Mouse (Mus musculus): ENCODE measurements at regions not wholly inside any gene's neighbourhood (a gene's known extent, or its start where the extent isn't known, plus 50 kb on each side); places are given as distances from the start of the nearest gene placed in this dataset.
"Not testable (repeated sequence)": the region's sequence is repeated elsewhere in the genome, so short reads cannot be mapped to it uniquely, and the experiment has no call there.

DNA sequence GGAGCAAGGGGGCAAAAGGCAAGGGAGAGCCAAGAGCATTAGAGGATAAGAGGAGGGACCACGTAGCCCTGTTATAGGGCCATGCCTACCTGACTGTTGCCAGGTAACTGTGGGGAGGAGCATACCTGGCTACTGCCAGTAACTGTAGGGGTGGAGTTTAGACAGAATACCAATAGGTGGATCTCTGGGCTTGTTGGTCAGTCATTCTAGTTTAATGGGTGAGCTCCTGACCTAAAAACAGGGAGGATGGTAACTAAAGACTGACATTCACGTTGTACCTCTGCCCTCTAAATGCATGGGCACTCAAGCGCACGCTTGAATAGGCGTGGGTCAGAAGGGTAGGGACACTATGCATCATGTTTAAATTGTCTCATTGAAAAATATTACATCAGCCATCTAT lies 165.8 kb upstream of the Plekha5 start:
- no peak for ATAC-seq (replicated peaks; ENCODE audit: low FRiP score, low TSS enrichment, poor library complexity, severe bottlenecking)

DNA sequence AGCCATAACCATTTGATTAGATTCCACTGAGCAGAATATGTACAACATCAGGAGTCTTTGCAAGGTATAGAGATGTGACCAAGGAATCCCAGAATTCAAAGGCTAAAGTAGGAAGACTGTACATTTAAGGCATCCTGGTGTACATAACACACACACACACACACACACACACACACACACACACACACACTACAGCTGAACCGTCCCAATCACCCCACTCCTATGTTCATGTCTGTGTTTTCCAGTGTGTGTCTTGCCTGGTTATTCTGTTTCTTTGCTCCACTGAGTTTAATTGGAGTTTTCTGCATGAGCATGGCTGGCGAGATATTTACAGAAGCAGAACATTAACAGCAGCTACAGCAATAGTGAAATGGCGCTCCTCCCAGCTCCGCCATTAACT lies 172.3 kb upstream of the Plekha5 start:
- no peak for ATAC-seq (replicated peaks; ENCODE audit: low FRiP score, low TSS enrichment, poor library complexity, severe bottlenecking)

DNA sequence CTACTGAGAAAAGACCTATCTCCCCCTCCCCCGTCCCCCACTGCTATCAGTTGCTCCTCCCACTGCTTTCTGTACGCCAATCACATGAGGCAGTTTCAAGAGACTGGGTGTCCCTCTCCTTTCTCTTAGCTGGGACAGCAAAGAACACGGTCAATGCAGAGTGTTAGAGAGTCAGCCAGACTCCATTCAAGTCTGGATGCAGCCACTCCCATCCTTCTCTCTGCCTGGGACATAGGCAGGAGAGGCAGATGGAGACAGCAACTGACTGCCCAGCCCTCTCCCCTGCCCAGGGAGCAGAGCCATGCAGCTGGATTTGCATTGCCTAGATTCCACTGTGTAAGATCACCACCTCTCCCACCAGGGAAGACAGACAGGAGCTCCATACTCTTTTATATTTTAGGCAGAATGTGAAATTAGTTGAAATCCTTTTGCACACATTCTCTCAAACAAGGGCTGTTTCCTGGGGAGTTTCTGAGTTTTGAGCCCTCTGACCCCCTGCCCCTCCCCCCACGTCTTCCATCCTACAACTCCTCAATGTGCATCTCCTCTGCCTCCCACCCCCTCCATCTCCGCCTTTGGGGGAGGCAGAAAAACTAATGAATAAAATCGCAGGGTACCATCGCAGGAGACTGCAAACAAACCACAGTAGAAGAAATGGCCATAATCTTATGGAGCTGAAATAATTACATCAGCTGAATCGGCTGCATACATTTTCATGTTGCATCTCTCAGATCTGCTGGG lies 180.3 kb upstream of the Plekha5 start:
- ATAC-seq (replicated peaks; ENCODE audit: low FRiP score, low TSS enrichment, poor library complexity, severe bottlenecking): no peak

DNA sequence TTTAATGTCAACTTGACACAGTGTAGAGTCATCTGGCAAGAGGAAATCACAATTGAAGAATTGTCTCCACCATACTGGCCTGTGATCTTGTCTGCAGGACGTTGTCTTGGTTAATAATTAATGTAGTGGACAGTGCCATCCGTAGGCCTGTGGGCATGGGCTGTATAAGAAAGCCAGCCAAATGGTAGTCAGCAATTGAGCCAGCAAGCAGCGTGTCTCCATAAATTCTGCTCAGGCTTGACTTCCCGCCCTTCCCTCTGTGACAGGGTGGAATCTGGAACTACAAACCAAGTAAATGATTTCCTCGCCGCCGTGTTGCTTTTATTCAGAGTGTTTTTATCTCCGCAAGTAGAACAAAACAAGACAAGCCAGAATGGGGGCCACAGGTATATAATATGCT lies 184.5 kb upstream of the Plekha5 start:
- ATAC-seq (replicated peaks; ENCODE audit: low FRiP score, low TSS enrichment, poor library complexity, severe bottlenecking): no peak

DNA sequence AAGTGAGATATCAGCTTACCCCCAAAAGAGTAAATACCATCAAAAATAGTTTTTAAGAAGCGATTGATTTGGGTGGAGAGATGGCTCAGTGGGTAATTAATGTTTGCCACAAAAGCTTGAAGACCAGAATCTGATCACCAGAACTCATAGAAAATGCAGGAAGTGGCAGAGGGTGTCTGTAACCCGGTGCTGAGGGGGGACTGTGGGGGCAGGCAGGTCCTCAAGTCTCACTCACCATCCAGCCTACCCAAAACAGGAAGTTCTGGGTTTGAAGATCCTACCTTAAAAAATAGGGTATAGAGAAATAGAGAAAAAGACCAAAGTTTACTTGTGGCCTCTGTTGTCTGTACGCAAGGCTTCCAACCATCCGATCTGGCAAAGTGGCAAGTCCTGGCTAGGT lies 190.3 kb upstream of the Plcz1 start:
- ATAC-seq (replicated peaks; ENCODE audit: low FRiP score, low TSS enrichment, poor library complexity, severe bottlenecking): no peak

DNA sequence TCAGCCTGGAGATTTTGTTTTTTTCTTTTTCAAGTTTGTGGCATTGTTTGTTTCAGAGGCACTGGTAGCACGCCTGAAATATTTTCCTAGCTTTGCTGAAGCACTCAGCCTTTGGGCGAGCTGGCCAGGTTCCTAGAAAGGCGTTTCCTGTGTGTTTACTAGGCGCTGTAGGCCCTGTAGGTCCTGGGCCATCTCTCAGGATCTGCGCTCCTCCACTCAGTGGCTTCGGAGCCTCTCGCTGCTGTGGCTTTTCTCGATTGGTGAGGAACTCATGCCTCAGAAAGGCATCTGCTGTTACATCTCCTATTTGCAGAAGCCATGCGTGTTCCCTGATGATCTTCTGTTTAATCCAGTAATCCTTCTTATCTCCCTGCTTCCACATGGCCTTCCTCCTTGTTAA lies 188.0 kb upstream of the Plcz1 start:
- no peak for ATAC-seq (replicated peaks; ENCODE audit: low FRiP score, low TSS enrichment, poor library complexity, severe bottlenecking)

DNA sequence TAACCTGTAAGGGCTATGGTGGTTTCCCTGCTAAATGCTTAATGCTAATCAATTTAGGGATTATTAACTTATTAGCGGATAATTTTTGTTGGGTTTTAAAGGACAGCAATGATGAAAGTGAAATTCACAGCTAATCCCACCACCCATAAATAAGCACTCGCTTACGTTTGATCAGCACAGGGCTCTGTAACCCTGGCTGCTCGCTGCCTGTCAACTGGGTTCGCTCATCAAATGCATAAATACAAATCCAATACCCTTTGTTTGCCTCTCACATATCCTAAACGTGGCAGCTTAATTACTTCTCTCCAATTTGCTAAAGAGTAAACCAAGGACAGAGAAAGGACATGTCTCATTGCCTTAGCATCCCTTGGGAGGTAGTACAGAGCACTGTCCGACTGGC lies 187.5 kb upstream of the Plcz1 start:
- no peak for ATAC-seq (replicated peaks; ENCODE audit: low FRiP score, low TSS enrichment, poor library complexity, severe bottlenecking)

DNA sequence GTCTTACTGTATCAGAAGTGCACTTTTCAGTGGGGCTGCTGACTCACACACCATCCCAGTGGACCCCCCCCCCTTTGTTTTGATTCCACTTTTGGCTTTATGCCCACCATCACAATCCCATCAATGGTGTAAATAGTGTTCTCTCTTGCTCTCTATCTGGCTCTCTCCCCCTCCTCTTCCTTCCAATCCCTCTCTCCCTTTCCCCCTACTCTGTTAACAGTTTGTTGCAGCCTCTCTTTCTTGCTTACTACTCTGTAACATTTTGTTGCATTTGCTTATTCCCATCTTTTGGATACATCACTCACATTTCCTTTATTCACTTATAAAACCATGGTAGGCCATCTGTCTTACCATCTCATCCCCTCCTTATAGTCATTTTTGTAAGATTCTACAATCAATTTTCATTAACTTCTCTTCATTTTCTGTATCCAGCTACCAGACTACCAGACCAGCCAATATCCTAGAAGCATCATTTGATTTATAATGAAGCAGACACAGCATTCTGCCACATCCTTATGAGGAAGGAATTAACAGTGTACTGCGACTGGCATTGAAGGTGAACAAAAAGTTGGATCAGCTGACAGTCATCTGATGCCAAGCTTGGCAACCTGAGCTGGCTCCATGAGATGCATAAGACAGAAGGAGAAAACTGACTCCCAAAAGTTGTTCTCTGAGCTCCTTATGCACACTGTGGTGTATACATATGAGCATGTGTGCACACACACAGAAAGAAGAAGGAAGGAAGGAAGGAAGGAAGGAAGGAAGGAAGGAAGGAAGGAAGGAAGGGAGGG lies 181.5 kb upstream of the Plcz1 start:
- no peak for ATAC-seq (replicated peaks; ENCODE audit: low FRiP score, low TSS enrichment, poor library complexity, severe bottlenecking)

DNA sequence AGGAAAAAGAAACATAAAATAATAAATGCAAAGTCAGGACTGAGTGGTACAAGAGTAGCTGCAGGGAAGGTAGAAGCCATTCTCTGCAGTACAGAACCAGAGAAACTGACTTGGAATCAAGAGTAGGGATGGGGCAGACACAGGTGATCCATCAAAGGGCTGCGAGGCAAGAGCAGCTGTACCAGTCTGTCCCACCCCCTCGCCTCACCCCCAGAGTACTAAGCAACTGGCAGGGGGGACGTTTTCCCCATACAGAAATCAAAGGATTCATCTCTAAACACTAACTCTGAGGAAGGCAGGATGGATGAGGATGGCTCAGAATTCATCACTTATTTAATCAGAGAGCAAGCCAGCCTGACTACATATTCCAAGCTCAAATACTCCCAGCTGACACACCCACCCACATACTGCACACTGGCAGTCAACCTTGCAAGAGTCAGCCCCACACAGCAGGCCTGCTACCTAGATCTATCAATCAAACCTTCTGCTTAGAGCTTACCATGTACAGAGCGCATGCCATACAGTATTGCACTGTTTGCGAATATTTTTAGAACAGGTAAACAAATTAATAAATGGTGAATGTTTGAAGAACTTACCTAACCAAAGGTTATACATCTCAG lies 180.5 kb upstream of the Plcz1 start:
- ATAC-seq (replicated peaks; ENCODE audit: low FRiP score, low TSS enrichment, poor library complexity, severe bottlenecking): no peak

DNA sequence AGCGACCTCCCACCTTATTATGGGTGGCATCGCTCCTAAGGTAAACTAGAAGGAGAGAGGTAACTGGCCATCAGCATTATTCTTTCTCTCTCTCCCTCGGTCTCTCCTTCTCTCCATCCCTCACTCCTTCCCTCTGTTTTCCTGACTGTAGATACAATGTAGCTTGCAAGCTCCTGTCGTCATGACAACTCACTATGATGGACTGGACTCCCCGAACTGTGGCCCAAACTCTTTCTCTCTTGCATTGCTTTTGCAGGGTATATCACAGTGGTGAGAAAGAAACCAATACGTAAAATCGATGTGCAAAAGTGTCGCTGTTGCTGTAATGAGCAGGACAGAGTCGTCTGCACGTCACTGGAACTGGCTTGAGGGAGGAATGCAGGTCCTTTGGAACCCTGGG lies 177.5 kb upstream of the Plcz1 start:
- ATAC-seq (replicated peaks; ENCODE audit: low FRiP score, low TSS enrichment, poor library complexity, severe bottlenecking): no peak

DNA sequence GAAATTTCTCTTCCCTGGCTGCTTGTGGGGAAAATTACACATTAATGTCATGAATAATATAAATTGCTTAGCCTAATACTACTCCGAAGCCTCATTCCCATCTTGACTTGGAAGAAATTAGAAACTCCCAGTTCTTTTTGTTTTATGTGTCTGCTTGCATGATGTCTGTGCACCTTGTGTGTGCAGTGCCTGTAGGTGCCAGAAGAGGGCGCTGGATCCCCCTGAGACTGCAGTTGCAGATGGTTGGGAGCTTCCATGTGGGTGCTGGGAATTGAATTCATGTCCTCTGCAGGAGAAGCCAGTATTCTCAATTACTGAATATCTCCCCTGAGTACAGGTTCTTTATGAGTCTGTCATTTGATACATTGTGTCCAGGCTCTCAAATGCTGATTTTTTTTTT lies 171.1 kb upstream of the Plcz1 start:
- no peak for ATAC-seq (replicated peaks; ENCODE audit: low FRiP score, low TSS enrichment, poor library complexity, severe bottlenecking)

DNA sequence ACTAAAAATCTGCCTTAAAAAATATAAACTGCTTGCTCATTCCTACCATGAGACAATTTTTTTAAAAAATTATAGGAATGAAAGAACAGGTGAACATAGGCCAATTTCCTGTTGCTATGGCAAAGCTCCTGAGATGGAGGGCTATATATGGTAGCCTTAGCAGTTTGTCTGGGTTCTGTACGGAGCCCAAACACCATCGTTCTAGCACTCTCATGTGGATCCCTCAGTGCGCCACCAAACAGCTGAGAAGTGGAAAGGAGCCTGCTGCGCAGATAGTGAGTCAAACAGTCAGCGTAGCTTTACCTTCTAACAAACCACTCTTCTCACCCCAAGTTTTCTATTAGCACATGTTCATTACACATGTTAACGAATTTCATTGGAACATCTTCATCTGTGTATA lies 168.9 kb upstream of the Plcz1 start:
- ATAC-seq (replicated peaks; ENCODE audit: low FRiP score, low TSS enrichment, poor library complexity, severe bottlenecking): no peak

DNA sequence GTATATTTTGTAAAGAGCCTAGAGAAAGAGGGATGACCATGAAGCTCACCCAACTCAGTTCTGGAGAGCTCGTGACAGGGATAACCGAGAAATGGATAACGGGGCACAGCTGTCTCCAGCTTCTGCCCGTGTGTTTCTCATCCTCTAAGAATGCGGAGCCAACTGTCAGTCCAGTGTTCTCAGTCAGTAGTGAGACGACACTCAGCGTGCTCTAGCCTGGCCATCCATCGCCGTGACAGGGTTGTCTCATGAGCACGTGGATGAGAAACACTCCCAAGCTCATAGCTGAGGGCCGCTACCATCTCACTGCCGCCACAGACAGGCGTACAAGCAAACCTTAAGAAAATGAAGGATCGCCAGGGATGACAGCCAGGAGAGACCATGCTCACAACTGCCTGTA lies 167.8 kb upstream of the Plcz1 start:
- ATAC-seq (replicated peaks; ENCODE audit: low FRiP score, low TSS enrichment, poor library complexity, severe bottlenecking): no peak

DNA sequence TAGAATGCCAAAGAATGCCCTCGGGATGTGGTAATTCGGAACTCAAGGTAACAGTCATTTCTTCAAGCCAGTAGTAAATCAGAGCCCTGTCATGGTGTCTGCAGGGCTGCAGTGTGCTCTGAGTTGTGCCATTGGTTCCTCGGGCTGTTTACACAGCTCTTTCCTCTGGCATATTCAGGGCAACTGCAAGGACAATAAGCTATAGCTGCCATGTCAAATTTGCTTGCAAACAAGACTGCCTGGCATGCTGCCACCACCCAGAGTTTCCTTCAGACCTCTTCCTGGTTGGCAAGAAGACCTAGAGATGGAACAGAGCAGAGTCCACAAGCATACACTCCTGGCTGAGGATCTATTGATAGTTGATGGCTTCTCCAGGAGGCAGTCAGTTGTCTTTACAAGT lies 167.1 kb upstream of the Plcz1 start:
- no peak for ATAC-seq (replicated peaks; ENCODE audit: low FRiP score, low TSS enrichment, poor library complexity, severe bottlenecking)

DNA sequence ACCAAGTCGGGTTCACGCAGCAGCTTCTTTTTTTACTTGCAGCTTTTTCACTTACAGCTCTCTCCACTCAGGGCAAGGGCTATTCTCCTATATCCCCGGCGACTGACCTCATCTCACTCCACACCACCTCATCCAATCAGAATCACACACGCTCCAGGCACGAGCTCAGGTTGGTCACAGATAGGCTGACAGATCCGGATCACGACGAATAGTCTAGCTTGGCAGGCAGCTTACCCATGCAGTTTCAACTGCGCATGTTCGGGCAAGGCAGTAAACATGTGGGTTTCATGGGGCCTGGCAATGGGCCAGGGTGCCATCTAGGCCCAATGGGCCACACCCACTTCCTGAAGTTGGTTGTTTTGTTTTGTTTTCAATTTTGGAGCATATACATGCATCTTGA lies 165.4 kb upstream of the Plcz1 start:
- not testable (repeated sequence) for ATAC-seq (replicated peaks; ENCODE audit: low FRiP score, low TSS enrichment, poor library complexity, severe bottlenecking)

DNA sequence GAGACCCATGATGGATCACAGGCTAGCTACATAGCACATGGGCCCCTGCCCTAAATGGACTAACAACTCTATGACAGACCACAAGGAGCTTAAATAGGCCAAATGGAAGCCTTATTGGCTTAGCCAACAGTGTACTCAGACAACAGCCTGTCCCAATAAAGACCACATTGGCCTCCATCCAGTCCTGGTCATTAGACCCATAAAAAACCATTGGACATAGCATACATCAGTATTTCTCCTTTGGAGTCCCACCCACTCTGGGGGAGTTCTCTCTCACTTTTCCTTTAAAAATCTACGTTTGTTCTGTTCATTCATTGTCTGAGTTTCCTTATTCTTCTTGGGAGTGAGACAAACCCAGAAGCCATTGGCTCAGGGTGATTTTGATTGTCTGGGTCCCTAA lies 160.1 kb upstream of the Plcz1 start:
- no peak for ATAC-seq (replicated peaks; ENCODE audit: low FRiP score, low TSS enrichment, poor library complexity, severe bottlenecking)

DNA sequence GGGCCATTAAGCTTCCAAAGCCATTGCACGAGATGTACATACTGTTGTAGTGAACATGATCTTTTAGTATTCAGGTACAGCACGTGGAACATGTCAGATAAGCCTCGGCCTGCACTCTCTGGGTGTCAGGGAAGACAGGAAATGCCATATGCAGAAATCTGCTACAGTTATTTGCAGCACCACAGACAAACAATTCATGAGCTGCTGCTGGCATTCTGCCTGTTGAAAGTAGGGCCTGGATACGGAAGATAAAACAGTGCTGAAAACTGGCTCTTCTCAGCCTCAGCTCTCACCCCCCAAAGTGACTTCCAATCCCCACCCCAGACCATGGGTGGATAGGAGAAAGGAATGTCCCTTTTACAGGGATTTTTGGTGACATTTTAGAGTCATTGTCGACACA lies 159.1 kb upstream of the Plcz1 start:
- ATAC-seq (replicated peaks; ENCODE audit: low FRiP score, low TSS enrichment, poor library complexity, severe bottlenecking): peak; percentile 72

DNA sequence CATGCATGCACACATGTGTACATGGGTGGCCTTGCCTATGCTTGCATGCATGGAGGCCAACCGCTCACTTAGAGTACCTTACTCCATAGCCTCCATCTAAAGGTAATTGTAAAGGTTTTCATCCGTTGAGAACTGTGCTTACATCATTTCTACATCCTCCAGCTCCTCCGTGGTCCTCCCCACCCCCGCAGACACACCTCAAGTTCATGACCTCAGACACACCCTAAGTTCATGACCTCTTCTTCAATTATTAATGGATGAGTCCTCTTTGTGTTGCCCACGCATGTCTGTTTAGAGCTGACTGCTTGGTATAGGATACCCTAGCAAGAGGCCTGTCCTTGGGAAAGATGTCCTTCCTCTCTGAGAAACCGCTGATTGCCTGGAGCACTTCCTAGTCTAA lies 156.8 kb upstream of the Plcz1 start:
- no peak for ATAC-seq (replicated peaks; ENCODE audit: low FRiP score, low TSS enrichment, poor library complexity, severe bottlenecking)

DNA sequence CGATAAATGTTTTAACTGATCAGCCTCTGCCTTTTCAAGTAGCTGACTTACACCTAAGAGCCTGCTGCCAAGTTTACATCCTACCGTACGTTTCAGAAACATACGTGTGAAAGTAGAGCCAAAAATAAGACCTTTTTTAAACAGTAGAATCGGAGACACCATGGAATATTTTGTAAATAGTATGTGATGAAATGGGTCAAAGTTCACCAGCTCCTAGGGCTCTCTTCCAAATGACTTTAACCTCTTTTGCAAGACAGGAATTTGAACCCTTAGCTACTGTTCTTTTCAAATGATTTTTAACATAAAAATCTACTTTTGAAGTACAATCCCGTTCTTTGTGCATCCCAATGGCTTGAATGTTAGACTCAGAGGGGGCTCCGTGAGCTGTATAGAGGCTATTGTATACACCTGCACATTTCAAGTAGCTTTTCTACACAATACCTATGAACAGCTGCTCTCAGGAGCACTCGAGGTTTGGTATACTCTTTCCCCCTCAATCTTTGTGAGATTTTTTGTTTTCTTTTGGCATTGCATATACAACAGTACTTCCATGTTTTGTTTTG lies 155.9 kb upstream of the Plcz1 start:
- ATAC-seq (replicated peaks; ENCODE audit: low FRiP score, low TSS enrichment, poor library complexity, severe bottlenecking): no peak

DNA sequence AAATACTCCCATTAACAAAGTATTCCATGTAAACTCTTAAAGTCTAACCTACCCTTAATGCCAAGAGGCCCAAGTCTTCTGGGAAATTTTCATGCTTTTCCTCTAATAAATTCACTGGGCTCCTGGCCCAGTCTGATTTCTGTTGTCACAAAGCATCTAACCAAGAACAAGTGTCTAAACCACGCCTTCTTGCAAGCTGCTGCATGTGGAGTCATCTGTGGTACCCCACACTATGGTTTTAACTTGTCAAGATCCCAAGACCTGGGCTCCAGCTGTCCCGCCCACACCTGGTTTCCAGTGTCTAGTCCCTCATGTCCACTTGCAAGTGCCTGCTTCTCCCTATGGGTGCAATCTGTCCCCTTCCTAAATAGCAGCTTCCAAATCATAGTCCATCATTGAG lies 153.0 kb upstream of the Plcz1 start:
- no peak for ATAC-seq (replicated peaks; ENCODE audit: low FRiP score, low TSS enrichment, poor library complexity, severe bottlenecking)

Measured in megakaryocyte-erythroid progenitor cell, adult 5-6 weeks (primary cell).